Mouse (Mus musculus) 3T3-L1 (cell line): ENCODE data around the gene Baz2b.
A peak's percentile ranks its signal among the peaks of the same experiment; 100 is the strongest.

Source experiments
- DNase-seq: peaks from one replicate; pipeline ENCODE4 v3.0.0-alpha.2; 2015; ENCODE audit warnings: low read depth, low spot score

Baz2b gene

DNA sequence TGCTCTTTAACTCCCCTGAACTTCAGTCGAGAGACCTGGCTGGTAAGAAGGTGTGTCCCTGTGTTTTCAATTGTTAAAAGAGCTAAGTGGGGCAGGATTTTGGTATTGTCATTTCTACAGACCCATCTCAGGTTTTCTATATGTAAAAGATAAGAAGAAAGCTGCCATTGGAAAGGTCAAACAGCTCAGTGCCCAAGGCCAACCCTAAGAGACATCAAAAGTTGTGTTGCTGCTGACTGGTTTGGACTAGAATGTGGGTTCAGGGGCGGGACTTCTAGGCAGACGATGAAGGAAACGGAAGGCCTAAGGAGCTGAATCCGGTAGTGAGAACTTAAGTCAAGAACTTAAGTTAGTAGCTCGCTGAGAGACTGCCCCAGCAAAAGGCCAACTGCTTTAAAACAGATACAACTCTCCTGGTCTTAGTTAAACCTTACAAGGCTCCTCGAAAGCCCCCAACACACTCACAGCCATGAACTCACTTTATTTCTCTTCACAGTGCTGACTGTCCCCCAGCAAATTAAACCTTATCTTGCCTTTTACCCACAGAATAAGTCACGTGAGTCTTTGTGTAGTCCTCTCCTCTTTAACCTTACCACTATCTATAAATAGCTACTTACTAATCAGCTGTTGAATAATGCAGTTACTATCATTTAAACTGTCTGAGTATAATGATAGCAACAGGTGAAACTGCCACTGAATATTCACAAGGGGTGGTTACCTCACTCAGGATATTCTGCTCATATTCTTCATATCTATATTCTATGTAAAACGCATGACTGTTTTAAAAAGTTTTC, 158.8 kb downstream of the Baz2b start:
- DNase-seq, result no peak

DNA sequence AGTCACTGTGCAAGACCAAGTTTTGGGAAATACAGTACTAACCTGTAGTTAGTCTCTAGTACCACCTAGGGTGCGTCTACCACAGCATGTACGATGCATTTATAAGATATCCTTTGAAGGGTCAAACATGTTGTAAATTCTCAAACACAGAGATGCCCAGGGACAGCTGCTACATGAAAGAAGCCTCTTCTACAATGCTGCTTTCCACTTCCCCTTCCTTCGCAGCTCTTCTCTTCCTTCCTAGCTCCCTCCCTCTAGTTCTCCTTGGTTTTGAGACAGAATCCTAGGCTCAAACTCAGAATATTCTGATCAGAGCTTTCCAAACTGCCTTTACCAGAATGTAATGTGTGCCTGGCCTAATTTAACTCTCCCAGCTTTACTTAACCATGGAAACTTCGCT, 159.8 kb downstream of the Baz2b start:
- DNase-seq, result no peak

- no peak for DNase-seq
Measured at GRCm38 (mm10) chr2:60049351-60049750, 160.3 kb downstream of the Baz2b start.

DNA sequence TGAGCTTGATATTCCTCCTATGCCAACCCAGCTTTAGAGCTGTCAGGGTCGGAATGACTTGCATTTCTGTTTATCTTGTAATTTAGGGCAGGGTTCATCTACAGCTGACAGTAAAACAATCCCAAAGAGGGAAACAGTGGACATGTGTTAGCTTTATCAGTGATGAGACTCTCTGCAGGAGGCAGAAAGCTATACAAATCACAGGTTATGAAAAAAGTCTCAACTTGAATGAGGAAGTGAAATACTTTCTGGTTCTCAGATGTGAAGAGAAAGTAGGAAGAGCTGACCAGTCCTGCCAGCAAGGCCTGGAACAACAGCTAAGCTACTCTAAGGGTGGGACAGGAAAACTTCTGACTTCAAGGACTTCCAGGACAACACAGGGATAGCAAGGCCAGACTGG, 163.6 kb downstream of the Baz2b start:
- peak; percentile 10 for DNase-seq

GRCm38 (mm10) chr2:60044988-60045387, 164.7 kb downstream of the Baz2b start:
- peak; percentile 22 for DNase-seq

GRCm38 (mm10) chr2:60044540-60044939, 165.1 kb downstream of the Baz2b start:
- DNase-seq, result peak; percentile 30

GRCm38 (mm10) chr2:60042699-60043098, 166.9 kb downstream of the Baz2b start:
- no peak for DNase-seq

DNA sequence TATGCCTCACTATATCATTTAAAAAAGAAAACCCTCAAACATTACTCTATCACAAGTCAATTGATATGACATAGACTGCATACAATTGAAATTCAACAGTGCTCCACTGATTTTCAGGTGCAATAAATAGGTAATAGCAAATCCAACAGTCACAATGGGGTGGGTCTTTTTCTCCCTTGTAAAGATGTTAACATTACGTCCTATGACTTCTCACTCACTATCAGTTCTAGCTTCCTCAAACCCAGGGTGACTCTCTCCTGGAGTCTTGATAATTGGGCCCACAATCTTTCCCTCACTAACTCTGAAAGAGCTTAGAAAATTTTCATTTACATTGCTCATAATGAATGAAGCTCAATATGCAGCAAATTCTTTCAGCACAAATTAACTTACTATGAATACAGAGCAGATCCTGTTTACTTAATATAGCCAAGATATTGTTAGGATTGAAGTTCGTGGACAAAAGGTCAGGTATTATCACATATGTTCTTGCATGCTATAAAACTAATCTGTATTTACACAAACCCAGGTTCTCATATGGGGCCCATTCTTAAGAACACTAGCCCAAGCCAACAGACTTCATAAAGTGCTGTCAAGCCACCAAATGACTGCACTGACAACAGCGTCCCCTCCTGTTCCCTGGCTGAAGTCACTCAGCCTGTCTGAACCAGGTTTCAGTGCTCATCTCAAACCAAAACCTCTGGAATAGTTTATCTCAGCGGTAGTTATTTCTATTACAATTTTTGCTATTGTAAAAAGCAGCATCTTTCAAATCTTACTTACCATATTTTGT, 168.0 kb downstream of the Baz2b start:
- DNase-seq, result no peak

GRCm38 (mm10) chr2:60040162-60040561, 169.5 kb downstream of the Baz2b start:
- DNase-seq, result no peak

DNA sequence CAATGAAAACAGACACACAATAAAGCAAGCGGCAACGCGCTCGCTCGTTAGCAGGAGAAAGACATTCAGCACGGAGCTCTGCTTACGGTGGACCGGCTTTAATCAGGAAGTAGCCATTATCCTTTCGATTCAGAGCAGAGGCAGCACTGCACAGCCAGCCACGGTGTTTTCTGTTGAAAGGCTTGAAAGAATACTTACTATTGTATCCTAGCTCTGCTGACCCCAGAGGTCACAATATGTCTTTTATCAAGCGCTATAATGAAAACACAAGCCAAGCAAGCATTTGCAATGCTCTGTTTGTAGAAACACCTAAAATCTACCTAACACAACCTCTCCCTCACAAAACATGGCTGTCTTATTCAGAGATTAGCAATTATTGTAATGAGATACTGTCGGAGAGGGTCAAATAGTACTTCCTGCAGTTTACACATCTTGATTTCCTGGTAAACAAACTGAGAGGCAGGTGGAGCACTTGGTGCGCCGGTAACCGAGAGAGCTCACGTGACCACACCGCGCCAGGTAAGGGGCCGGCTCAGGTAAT, 172.6 kb downstream of the Baz2b start:
- peak; percentile 11 for DNase-seq

- no peak for DNase-seq
Measured at GRCm38 (mm10) chr2:60036361-60036760, 173.3 kb downstream of the Baz2b start.

DNA sequence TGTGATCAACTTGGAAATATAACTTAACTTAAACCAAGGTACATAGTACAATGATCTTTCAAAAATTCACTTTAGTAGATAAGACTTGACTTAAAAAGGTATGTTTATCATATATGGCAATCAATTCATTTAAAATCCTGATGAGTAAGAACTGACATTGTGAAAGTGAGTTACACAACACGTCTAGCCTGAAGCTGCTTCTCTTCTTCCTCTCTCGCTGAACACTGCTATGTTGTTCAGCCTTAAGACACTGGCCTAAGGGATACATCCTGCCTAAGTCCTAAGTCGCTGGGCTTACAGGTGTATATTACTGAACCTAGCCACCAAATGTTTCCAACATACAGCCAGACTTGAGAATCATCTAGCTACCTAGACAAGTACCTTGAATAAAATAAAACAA, 178.6 kb downstream of the Baz2b start:
- no peak for DNase-seq

DNA sequence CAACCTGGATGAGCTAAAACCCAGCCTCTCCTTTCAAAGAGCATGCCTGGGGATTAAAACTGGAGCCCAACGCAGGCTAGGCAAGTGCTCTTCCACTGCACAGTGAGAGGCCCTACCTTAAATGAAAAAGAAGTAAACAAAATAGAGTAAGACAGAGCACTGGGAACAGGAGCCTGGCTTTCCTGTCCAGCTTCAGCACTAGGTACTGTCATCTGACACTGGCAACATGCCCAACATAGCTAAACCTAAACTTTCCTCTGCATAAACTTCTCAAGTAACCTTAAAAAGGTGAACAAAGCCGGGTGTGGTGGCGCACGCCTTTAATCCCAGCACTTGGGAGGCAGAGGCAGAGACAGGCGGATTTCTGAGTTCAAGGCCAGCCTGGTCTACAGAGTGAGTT, 180.6 kb downstream of the Baz2b start:
- DNase-seq, result no peak

DNA sequence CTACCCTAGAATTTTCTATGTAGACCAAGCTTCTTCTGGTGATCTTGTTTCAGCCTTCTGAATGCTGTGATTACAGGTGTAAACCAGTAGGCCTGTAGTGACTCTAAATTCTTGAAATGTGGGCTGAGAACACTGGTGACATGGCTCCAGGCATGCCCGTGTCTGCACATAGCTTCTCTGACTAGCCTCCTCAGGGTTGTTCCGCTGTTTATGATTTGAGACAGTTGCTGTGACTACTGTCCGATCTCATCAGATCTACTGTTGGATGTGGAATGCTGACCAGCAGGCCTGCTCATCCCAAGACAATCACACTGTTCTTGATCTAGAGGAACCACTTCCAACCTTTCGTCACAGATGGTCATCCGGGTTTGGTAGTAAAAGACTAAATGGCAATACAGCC, 182.5 kb downstream of the Baz2b start:
- no peak for DNase-seq

GRCm38 (mm10) chr2:60026554-60026953, 183.1 kb downstream of the Baz2b start:
- no peak for DNase-seq

GRCm38 (mm10) chr2:60023777-60024176, 185.9 kb downstream of the Baz2b start:
- no peak for DNase-seq

GRCm38 (mm10) chr2:60021556-60021955, 188.1 kb downstream of the Baz2b start:
- DNase-seq, result no peak

DNA sequence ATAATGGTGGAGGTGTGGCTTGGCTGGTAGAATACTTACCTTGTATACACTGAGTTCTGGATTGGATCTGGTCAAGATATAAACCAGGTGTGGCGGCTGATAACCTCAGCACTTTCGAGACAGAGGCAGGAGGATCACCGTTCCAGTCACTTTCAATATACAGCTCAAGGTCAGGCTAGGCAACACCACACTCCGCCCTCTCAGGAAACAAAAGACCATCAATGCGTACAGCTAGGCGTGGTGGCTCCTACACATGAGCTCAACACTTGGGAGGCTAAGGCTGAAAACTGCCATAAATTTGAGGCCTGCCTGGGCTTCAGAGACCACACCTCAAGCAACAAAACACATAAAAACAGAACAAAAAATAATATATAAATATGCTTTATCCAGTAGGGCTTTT, 188.5 kb downstream of the Baz2b start:
- DNase-seq, result no peak

- DNase-seq, result no peak
Measured at GRCm38 (mm10) chr2:60019546-60020250, 189.9 kb downstream of the Baz2b start.

DNA sequence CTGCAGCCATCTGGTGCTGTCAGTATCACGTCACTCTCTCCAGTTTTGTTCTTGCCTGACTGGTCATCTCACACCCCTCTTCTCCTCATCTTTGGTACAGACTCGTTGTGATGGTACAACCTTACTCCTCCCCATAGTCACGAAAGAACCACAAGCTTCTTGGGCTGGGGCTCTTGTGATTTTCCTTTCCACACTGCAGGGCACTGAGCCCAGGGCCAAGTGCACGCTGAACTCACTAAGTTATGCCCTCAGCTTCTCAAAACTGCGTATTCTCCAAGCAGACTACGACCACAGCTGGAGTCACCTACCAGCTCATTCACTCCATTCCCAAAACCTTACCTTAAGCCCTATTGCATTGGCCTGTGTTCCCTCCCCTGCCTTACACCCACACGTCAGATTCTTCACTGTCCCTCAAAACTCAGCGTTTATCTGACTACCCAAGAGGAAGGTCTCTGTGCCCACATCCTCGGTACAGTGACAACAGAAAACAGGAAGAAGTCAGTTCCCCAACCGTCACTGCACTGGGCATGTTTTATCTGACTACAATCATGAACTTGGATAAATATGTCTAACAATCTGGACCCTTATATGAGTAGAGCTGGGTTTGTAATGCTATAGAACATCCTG, 190.7 kb downstream of the Baz2b start:
- no peak for DNase-seq

- DNase-seq, result no peak
Measured at GRCm38 (mm10) chr2:60011526-60011925, 198.1 kb downstream of the Baz2b start.

- DNase-seq, result no peak
Measured at GRCm38 (mm10) chr2:60003665-60004045, 206.0 kb downstream of the Baz2b start.
